Mouse (Mus musculus): ENCODE results near the gene Rgs1. TPM values are rescaled to one million over a fixed set of nuclear protein-coding genes. Genes with fewer than 3 reads are reported as not detected.

Gene Rgs1
- total RNA-seq, 2 experiments from 2014 or later, result 0.32 TPM; not detected in 1

DNA sequence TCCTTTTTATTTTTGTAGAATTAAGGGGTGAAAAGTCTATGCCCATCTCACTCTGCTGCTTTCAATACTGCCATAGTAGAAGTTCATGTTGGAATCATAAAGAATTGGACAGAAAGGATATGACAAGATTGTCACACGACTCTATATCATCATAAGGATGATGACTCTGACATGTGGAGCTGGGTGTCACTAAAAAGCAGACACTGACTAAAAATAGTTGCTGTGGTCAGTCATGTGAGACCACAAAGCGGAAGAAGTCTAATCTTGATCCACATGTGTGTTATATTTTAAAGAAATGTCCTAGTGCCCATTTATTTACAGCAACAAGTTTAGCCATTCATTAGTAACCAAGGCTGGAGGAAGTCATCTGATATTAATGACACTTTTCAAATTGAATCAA is 48.5 kb downstream of the Rgs1 start:
- intact Hi-C loops (cut with DNase I), result loop anchor here (10.0 kb wide), 1 partner anchor 196 kb away; the partner anchor contains the start of gene Rgs2
- no peak for DNase-seq

DNA sequence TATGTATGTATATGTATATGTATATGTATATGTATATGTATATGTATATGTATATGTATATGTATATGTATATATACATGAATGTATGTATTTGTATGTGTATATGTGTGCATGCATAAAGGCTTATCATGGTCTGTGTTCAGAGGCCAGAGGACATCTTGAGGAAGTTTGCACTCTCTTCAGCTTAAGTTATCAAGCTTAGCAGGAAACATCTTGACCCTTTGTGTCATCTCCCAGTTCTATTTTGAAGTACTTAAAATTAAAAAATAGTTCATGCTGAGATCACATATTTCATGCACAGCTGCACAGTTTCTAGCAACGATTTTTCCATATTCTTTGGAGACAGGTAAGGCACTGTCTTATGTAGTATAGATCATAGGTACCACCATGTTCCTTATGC is 49.5 kb downstream of the Rgs1 start:
- intact Hi-C loops (cut with DNase I), result loop anchor here (5.0 kb wide), 2 partner anchors 43 to 178 kb away; no protein-coding TSS in a partner anchor
- DNase-seq, result no peak

DNA sequence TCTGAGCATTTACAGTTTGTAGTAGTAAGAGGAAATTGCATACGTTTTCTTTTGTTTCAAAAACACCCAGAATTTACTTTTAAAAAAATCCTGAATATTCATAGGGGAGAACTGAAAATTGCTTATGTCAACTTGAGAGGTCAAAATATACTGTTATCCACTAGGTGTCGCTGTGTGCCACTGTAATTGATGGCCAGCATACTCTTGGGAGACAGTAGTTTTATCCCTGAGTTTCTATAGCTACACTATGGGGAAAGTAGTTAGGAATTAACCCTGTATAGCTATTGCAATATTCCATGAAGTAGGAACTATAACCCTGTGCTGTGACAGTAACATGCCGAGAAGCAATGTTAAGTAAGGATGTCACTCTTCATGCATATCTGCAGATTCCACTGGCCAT is 51.4 kb downstream of the Rgs1 start:
- intact Hi-C loops (cut with DNase I), result loop anchor here (5.0 kb wide), 2 partner anchors 45 to 180 kb away; no protein-coding TSS in a partner anchor
- DNase-seq, result peak; percentile 23 to 57

Other genes starting within 250 kb of the Rgs1 start
- 10 to 100 TPM; 57.4 to 59.9 TPM for gene Rgs2, start 245.1 kb downstream of the Rgs1 start, total RNA-seq (2021)
- gene Rgs13, start 71.9 kb downstream of the Rgs1 start, total RNA-seq (2021), result not detected

Measured in heart, postnatal 14 days (tissue).